Mouse (Mus musculus) cerebellum, postnatal 25 days (tissue): ENCODE data around the gene Rcor1.

Experiments
- DNase-seq, 2 experiments: peaks; one replicate each; pipeline ENCODE4 v3.0.0; 2021; ENCODE audit warnings: mixed read lengths in 2 of 2

Rcor1 gene

DNA sequence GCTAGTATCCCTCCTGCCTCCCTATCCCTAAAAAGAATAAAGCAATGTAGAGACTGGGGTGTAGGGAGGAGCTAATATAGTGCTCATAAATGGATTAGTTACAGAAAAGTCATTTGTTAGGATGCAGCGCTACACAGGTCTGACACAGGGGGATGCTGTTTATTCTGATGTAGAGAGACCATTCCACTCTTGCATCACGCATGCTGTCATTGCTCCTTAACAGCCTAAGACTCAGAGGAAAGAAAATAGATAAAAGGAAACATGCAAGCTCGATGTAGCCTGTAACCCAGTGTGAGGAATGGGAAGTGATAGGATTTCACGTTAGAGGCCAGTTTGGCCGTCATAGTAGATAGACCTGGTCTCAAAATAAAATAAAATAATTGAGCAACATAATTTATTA lies 31.9 kb downstream of the Rcor1 start:
- DNase-seq = no peak

DNA sequence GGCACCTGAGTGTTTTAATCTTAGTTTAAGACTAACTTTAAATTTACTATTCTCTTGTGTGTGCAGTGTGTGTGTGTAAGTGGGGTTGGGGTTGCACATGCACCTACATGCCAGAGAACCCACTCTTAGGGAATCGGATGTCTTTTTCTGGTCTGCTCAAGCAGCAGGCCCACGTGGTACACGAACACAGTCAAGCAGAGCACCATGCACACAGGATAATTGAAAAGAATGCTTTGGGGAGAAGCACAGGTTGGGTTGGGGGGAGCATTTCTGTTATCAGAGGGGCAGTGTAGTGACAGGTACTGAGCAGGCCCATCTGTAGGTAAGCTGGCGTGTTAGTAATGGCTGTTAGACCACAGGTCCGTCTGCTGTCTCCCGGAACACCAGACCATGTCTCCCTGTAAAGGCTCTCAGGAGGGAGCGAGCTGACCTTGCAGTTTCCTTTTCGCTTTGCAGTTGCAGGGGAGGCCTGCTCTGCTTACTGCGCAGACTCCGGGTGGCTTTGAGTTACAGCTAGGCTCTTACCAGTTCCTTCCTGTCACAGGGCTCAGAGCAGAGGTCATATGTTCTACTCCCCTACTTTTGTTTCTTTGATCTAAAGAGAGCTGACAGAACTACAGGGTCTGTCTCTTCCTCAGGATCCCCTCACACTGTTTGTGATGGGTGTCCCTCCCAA lies 32.5 kb downstream of the Rcor1 start:
- DNase-seq = no peak

DNA sequence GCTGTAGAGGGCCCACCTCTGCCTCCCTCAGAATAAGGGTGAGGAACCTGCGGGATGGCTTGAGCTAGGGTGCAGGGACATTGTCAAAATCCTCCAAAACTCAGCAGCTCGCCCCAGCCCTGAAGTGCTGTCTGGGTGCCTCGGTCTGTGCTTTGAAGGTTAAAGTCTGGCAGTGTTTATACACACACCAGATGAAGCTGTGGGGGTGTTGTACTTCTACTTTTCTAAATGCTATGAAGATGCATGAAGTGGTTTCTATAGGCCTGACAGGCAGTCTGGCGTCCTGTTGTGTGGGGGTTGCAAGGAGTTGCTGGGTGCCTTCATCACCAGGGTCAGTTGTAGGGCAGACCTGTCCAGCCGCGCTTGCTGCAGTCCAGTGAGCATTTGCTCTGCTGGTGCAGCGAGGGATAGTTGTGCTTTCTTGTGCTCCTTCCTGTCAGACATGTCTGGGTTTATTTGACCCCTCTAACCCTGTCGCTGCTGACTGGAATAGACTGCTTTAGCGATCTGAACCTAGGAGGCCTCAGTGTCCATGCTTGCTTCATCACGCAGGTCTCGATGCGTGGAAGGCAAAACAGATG lies 37.3 kb downstream of the Rcor1 start:
- DNase-seq = no peak

DNA sequence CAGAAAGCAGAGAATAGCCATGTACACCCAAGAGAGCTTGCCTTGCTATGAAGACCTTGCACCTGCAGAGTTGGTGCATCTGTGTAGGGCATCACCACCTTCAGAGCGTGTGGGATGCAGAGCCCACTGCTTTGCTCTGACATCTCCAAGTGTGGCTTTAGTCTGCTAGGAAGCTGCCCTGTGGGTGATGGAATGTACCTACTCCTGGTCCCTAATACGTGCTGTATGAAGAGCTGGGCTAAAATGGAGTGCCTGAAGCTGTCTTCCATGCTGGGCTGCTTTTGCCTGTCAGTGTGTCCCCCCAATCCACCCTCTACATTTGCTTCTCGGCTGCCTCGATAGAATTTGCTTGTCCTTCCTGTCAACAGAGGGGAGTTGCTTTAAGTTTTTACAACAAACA lies 46.4 kb downstream of the Rcor1 start:
- DNase-seq = no peak

DNA sequence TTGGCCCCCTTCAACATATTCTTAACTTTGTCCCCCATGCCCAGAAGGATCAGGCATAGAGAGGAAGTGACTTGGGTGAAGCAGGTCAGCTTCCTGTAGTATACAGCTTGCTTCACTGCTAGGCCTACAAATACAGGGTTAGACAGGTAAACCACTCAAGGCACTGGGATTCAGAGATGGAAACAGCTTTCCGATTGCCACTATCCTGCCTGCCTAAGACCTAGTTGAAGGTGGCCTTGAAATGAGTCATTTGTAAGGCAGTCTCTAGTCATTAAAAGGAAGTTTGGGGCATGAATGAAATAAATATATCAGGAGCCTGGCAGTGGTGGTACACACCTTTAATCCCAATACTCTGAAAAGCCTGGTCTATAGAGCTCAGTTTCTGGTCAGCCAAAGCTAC lies 47.9 kb downstream of the Rcor1 start:
- DNase-seq = no peak

DNA sequence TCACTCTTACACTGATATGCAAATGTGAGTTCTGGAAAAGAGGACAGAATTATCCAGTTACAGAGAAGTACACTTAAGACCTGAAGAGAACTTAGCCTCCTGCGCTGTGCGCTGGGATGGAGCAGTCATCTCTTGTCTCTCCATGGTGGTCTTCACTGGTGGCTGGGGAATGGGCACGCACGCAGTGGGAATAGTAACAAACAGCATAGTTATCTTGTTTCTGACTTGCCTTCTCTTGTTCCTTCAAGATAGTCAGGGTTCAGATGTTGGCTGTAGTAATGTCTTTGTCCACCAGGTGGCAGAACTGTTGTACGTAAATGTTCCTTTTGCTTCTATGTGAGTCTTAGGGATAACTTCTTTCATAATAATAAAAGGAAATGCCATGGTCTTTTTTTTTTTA lies 49.0 kb downstream of the Rcor1 start:
- peak; percentile 67 to 87 for DNase-seq

DNA sequence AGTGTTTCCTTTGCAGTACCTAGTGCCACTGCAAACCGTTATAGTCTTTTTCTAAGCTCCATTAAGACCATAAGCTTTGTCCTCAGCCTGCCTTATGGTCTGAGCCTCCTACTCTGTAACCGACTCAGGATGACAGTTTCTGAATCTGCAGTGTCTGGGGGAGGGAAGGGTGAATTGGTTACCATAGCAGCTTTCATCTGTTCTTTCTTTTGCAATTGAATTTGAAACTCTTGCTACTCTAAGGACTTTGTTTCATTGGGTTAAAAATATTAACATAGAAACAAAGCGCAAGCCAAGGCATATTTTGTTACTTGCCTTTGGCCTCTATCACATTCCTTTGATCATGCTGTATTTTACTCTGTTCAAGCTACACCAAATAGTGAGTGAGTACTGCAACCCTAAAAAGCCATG lies 49.6 kb downstream of the Rcor1 start:
- no peak for DNase-seq

DNA sequence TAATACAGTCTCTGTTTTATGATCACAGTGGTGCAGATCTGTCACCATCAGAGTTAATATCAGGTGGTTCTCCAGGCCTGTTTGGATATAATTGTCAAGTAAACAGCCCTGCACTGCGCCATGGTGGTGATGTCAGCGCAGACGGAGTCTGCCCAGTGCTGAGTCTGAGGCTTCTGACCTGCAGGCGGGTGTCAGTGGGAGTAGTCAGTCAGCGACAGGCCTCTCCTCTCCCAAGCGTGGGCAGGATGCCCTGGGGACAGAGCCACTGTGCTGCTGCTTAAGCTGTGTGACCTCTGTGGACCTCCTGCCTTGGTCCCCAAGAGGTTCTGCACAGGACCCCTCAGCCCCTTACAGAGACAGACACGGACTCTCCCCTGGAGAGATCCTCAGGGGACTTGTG lies 50.0 kb downstream of the Rcor1 start:
- peak in 1 of 2 experiments; percentile 26 for DNase-seq

DNA sequence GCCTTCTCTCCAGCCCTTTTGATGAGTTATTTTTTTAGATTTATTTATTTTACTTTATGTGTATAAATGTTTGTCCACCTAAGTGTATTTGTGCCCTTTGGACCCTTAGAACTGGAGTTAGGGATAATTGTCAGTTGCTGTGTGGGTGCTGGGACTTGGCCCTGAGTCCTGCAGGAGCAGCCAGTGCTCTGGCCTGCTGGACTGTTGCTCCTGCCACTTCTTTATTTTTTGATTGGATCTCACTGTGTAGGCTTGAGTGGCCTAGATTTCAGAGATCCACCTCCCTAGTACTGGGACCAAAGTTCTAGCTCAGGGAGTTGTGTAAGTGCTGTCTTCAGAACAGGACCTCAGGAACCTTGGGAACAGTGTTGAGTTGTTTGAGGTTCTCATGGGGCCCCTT lies 51.6 kb downstream of the Rcor1 start:
- no peak for DNase-seq

DNA sequence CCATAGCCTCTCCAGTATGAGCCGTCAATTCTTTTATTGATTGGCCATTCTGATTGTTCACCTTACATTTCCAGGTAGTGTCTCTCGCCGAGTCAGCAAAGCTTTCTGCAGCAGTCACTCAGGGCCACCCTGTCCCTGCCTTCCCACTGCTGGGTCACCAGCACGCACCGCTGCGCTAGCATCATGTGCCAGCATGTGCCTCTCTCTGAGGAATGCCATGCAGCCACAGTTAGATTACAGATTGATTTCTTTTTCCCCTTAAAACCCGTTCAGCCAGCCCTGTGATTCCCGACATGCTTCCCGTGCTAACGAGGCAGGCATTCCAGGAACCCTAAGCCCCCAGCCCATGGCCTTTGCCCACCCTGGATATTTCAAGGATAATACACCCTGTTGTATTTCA lies 52.8 kb downstream of the Rcor1 start:
- DNase-seq = no peak

DNA sequence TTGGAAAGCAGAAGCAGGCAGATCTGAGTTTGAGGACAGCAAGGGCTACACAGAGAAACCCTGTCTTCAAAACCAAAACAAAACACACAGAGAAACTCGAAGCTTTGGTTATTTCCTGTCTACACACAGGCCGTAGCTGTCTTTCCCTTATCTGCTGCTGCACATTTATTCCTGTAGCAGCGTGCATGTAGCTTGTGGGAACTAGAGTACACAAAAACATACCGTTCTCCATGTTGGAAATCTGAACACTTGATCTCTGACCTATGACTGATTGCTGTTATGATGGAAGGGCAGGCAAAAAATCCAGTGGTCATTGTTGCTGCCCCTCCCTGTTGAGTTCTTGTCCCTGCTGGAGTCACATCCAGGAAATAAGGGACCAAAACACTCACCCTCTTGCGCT lies 54.9 kb downstream of the Rcor1 start:
- DNase-seq = no peak

DNA sequence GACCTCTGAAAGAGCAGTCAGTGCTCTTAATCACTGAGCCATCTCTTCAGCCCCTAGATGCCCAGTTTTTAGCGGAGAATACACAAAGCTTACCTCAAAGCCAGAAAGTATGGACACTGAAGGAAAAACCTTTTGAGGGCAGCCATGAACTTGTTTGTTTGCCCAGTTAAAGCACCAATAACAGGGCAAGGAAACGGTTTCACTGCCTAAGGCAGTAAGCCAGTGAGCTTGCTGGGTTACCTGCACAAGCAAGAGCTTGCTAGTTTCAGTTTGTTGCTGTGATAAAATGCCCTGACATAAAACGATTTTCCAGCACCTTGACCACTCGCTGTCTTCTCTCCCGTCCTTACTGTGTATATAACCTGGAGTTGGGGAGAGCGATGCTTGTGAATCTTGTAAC lies 55.9 kb downstream of the Rcor1 start:
- no peak for DNase-seq

DNA sequence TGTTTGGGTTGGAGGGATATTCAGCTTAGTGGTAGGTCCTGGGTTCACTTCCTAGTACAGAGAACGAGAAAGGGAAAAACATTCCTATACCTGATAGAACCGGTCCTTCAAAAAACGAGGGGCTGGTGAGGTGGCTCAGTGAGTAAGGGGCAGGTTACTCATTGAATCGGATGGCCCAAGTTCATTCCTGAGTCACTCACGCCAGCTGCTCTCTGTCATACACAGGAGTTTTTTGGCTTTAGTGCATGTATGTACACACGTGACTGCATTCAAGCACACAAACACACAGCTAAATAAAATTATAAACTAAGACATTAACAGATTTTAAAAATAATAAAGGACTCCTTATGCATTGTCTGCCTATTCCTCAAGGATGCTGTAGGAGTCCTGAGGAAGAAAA lies 57.1 kb downstream of the Rcor1 start:
- DNase-seq = no peak

DNA sequence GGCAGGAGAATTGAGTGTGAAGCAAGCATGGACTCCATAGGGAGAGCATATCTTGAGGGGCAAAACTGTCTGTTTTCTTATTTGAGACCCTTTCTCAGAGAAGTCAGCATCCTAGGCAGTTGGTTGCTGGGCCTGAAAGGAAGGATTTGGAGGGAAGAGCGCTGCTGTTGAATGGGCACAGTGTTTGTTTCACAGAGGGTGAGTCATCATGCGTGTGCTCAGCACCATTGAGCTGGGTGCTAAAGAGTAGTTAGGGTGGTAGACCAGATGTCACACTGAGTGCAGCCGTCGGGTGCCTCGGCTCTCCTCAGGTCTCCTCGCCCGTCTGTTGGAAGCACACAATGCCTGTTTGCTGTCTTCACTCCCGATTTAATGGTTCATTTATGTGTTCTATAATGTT lies 57.9 kb downstream of the Rcor1 start:
- DNase-seq = no peak

DNA sequence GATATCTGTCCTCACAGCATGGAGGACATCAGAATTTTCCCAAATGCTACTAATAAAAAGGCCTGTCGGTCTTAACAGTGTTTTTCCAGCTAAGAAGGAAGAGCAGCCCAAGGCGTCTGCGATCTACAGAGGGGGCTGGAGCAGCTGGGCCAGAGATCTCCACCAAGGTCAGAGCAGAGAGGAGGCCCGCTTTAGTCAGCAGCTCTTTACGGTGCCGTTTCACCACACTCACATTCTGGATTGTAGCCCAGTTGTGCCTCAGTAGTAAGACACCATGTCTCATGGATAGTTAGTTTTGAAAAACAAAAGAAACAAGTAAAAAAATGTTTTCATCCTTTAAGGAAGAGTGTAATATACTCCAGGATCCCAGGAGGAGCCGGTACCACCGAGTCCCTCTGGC lies 72.0 kb downstream of the Rcor1 start:
- DNase-seq = no peak

DNA sequence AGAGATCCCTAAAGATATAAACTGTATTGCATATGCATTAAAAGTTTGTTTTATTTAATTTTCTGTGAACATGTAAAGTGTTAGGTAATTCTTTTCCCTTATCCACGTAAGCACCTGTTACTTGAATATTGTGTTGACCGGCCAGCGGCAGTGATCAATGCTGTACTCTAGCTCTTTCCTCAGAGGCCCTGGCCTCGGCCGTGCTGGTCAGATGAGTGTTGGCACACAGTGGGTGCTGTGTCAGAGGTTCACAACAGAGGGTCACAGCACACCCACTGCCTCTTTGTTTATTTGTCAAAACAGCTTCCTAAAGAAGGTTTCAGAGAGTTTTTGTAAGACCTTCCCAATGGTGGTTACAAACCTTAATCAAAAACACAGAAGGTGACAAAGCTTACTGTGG lies 75.4 kb downstream of the Rcor1 start:
- no peak for DNase-seq

DNA sequence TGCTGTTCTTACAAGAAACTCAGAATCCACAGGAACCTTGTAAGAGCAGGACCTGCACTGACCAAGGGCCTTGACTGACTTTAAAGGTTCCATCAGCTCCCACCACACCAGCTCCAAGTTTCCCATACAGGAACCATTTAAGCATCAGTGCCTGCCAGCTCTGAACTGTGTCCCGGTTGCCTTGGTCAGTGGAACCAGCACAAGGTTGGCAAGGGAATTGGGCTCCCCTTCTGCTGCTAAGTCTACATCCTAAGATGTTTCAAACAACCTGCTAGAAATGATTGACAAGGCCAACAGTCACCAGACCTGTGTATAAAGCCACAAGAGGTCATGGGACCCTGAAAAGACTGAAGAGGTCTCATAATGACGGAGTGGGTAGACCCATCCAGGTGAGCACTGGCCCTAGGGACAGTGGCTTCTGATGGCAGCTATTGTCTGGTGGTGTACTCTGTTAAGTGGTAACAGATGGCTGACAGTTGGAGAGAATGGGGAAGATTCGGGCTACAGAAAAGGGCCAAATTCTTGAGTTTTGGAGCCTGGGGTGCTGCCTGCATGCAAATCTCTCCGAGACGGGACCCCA lies 80.4 kb downstream of the Rcor1 start:
- DNase-seq = peak; percentile 53 to 68

DNA sequence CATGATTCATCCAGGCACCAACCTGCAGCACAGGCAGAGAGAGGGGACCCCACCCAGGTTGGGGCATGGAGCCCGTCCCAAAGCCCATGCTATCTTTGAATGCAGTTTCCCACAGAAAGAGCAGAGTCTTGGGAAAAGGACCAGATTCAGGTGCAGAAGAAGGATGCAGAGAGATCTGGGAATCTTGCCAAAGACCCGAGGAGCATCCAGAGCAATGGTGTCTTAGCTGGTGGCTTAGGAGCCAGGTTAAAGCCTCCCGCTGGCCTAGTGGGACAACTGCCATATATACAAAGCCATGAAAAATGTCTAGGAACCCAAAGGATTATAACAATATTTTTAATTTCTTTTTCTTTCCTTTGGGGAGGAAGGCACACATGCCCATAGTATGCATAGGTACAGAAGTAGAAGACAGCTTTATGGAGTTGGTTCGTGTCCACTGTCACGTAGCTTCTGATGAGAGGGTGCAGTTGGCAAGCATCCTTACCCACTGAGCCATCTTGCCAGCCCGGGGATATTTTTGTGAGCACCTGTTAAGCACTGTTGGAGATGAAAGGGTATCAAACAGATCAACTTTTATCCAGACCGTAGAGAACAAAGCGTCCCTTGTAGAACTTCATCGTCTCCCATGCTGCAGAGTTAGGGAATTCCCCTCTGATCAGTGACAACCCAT lies 82.0 kb downstream of the Rcor1 start:
- DNase-seq = peak; percentile 60 to 64

DNA sequence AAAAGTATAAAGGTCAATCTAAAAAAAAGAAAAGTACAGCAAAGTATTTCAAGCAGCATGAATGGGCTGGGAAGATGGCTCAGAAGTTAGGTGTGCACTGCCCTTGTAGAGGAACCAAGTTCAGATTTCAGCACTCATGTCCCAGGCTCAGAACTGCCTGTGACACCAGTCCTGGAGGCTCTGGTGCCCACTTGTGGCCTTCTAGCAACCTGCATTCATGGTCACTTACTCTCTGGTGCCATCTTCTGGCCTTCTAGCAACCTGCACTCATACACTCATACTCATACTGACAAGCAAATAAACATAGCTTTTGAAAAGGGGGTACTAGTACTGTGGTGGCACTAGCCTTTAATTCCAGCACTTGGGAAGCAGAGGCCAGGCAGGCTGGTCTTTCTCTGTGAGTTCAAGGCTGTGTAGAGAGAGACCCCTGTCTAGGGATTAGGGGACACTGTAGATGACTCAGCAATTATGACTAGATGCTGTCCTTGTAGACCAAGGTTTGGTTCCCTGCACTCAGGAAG lies 83.2 kb downstream of the Rcor1 start:
- DNase-seq = peak in 1 of 2 experiments; percentile 30

DNA sequence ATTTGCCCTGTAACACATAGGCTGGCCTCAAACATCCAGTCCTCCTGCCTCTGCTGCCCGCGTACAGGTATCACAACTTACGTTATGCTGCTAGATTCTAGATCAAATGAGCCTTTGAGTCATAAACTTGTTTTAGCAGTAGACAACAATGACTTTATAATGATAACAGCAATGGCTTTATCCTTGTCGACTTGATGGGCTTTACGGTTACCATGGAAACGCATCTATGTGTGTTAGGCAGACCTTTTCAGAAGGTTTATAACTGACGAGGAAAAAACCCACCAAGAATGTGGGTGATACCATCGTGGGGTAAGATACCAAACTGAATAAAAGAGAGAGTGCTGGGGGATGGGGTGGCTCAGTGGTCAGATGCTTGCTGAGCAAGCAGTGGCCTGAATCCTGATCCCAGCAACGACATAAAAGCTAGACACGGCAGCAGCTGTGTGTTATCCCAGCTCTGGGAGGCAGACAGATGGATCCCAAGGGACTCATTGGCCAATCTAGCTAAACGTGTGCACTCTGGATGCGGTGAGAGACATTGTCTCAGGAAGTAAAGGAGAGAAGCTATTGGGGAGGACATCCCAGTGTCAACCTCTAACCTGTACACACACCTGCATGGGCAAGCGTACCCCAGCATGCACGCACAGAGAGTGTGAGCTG lies 85.6 kb downstream of the Rcor1 start:
- DNase-seq = no peak

DNA sequence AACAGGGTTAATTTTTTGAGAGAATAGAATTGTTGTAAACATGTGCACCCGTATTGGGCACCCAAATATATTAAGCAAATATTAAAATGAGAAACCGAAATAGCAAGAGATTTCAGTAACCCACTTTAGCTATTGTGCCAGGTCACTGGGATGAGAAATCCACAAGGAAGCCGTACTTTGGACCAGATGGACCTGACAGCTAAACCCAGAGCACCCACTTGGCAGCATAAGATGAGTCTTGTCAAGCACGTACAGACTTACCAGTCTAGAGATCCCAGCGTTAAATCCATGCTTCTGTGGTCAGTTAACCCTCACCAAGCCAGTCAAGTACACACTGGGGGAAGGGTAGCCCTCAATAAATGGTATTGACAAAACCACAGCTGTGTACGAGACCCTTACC lies 86.5 kb downstream of the Rcor1 start:
- peak in 1 of 2 experiments; percentile 43 for DNase-seq

DNA sequence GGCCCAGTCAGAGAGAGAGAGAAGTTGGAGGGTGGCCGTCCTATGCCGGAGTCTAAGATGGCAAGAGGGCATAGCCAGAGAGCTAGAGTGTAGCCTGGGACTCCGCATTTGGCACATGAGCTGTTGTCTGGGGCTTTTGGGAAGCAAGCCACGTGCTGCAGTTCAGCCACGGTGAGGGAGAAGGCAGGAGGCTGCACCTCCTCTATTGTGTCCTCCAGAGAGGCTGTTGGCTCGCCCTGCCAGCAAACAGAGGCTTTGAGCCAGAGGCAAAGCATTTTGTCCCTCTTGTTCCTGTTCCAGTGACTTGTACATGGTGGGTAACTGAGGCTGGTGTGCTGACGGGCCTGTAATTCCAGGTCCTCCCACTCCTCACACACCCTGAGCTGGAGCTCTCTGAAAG lies 95.0 kb downstream of the Rcor1 start:
- DNase-seq = peak; percentile 63 to 69
